Mouse (Mus musculus) stomach, embryonic 16.5 days (tissue): ENCODE measurements around the gene Chil5. TPM values are rescaled to one million over a fixed set of nuclear protein-coding genes. Genes with fewer than 3 reads are reported as not detected.
"Not testable (repeated sequence)": the region's sequence is repeated elsewhere in the genome, so short reads cannot be mapped to it uniquely, and the experiment has no call there.

ENCODE experiments used
- ATAC-seq: fragments of 200-750 bp; cut with Nextera tagmentation; 2 replicates; pipeline ENCODE4 v1.8.0; 2017; ENCODE audit warnings: moderate number of reproducible peaks, moderate TSS enrichment; ENCODE audit not compliant: insufficient read depth, low FRiP score
- H3K27ac ChIP-seq: fragments of 300-500 bp; sonication (generic); 2 replicates; pipeline ENCODE4 v1.5.1; 2014; ENCODE audit warnings: low read length
- H3K27me3 ChIP-seq: fragments of 300-500 bp; sonication (generic); 2 replicates; pipeline ENCODE4 v1.6.1; 2014; ENCODE audit warnings: low read length, control low read depth, mixed read lengths; ENCODE audit not compliant: control insufficient read depth, insufficient read depth
- H3K36me3 ChIP-seq: fragments of 300-500 bp; sonication (generic); 2 replicates; pipeline ENCODE4 v1.6.1; 2014; ENCODE audit warnings: low read length; ENCODE audit not compliant: control insufficient read depth, insufficient read depth
- H3K4me1 ChIP-seq: fragments of 300-500 bp; sonication (generic); 2 replicates; pipeline ENCODE4 v1.6.1; 2014; ENCODE audit warnings: low read length, control low read depth, mixed read lengths; ENCODE audit not compliant: control insufficient read depth, insufficient read depth
- H3K4me2 ChIP-seq: fragments of 300-500 bp; sonication (generic); 2 replicates; pipeline ENCODE4 v1.6.1; 2014; ENCODE audit warnings: low read depth, low read length, mixed read lengths
- H3K4me3 ChIP-seq: fragments of 300-500 bp; sonication (generic); replicated peaks from 2 replicates; pipeline ENCODE4 v1.5.1; 2014; ENCODE audit warnings: mild to moderate bottlenecking, low read length
- H3K9ac ChIP-seq: fragments of 300-500 bp; sonication (generic); 2 replicates; pipeline ENCODE4 v1.6.1; 2014; ENCODE audit warnings: low read length
- H3K9me3 ChIP-seq: fragments of 300-500 bp; sonication (generic); replicated peaks from 2 replicates; pipeline ENCODE4 v1.6.1; 2016; ENCODE audit warnings: low read length, control low read depth; ENCODE audit not compliant: control insufficient read depth
- WGBS: fragments of 180-500 bp; shearing (Covaris S2); extraction: QIAGEN DNeasy Blood & Tissue Kit; methylation state at CpG from one replicate; pipeline ENCODE4 v1.1.7; 2014; 5-methylcytosine and 5-hydroxymethylcytosine counted together
- polyA plus RNA-seq: library from polyadenylated mRNA; unstranded; fragments of >200 nt; fragmentation: Nextera tagmentation; extraction: Ambion mirVana; gene quantifications from 2 replicates; pipeline ENCODE4 v1.2.1, GENCODE M21; 2015

Chil5 gene
- polyA plus RNA-seq, 1 experiment from 2014 or later = not detected

DNA sequence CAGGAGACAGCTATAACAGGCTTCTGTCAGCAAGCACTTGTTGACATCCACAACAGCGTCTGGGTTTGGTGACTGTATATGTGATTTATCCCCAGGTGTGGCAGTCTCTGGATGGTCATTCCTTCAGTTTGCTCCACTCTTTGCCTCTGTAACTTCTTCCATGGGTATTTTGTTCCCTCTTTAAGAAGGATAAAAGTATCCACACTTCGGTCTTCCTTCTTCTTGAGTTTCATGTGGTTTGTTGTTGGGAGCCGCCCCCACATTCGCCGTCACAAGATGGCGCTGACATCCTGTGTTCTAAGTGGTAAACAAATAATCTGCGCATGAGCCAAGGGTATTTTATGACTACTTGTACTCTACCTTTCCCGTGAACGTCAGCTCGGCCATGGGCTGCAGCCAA lies 29.3 kb downstream of the Chil5 start:
- H3K36me3 ChIP-seq, H3K4me1 ChIP-seq, H3K9me3 ChIP-seq, H3K27me3 ChIP-seq, H3K9ac ChIP-seq, ATAC-seq, H3K4me3 ChIP-seq, H3K4me2 ChIP-seq, H3K27ac ChIP-seq: not testable (repeated sequence)
- 79% methylated on average over 10 of the region's 10 CpGs for WGBS

DNA sequence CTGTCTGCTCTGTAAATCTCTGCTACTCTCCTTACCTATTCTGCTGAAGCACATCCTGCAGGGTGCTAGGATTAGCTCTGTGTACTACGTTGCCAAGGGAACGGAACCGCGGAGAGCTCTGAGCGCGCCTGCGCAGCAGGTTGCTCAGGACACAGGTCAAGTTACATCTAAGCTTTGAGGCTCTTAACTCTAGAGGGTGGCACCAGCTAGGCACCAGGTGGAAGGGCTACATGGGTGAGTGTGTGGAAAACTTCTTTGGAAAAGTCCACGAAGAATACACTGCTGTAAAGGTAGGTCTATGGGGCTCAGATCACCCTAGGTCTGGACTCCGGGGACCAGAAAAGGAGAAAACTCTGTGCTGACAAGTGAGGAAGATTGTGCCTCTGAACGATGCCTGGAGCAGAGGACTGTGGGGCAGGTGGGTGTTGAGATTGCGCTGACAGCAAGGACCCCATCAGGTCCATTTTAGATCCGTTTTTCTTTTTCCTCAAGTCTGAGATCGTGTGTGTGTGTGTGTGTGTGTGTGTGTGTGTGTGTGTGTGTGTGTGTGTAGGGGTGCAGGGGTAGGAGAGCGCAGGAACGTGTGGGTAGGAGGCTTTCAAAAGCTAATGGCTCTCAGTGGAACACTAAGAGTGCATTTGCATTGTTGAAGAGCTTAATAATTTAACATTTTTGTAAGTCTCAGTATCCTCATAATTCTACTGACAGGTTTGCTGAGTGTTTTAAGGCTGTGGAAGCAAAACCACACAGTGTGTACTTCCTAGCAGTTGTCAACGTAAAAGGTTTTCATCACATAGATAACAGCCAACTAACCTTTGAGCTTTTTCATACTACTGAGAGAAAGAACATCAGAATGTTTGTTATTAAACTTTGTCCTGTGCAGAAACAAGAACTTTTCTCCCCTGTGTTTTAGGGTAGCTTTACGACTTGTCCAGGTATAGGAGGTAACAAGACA lies 30.9 kb downstream of the Chil5 start:
- 21% methylated on average over 16 of the region's 17 CpGs for WGBS
- peak; percentile 88 for ATAC-seq
- no peaks in the 10 kb centered on the region for H3K4me1 ChIP-seq
- no peaks in the 10 kb centered on the region for H3K27me3 ChIP-seq
- H3K36me3 ChIP-seq = no peaks in the 10 kb centered on the region
- peak overlapping the region; percentile 22; the same call in 1 of the 2 replicates for H3K4me2 ChIP-seq
- H3K9ac ChIP-seq = no peak overlapping the region
- H3K4me3 ChIP-seq = no peak overlapping the region
- no peak overlapping the region for H3K27ac ChIP-seq
- no peaks in the 10 kb centered on the region for H3K9me3 ChIP-seq

DNA sequence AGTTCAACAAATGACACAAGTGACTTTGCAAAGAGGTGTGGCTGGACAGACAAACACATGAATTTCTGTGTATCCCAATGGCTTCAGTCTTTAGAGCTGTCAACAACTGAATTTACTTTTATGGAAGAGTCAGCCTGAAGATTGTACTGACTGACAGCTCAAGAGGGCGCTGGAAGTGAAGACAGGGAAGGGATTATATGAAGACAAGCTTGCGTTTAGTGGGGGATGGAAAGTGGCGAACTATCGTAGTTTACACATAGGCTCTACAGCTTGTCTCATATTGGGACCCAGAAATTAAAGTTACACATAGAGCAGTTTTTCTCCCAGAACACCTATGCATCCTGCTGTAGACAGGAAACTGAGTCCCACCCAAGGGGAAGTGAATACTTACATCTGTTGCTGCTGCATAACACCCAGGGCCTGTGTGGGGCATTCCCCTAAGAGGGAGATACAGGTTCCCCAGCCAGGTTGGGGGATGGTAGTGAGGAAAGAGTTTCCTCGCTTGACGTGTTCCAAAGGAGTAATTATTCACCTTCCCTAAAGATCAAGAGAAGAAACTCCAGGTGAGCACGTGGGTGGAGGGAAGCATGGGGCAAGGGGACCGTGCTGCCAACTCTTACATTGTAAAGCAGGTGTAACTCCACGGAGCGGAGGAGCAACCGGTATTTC lies 31.8 kb downstream of the Chil5 start:
- ATAC-seq = no peak
- no peaks in the 10 kb centered on the region for H3K4me1 ChIP-seq
- H3K4me3 ChIP-seq = no peak overlapping the region
- H3K36me3 ChIP-seq = no peaks in the 10 kb centered on the region
- no peaks in the 10 kb centered on the region for H3K27me3 ChIP-seq
- no peak overlapping the region for H3K27ac ChIP-seq
- H3K4me2 ChIP-seq = peak overlapping the region; percentile 22; the same call in 1 of the 2 replicates
- no peak overlapping the region for H3K9ac ChIP-seq
- H3K9me3 ChIP-seq = no peaks in the 10 kb centered on the region
- WGBS = 19% methylated on average over 11 of the region's 11 CpGs

DNA sequence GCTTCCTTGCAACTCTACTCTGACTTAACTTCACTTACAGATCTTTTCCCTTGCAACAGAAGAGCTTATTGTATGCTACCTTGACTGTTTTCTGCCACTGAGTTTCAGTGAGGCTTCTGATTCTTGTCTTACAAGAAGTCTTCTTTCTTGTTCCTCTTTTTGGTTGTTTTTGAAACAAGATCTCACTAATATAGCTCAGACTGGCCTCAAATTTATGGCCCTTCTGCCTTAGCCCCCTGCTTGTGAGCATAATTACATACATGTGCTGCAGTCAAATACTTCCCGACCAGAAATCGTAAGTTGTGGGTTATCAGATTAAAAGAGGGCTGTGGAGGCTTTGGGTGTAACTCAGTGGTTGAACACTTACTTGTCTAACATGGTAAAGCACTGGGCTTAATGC lies 37.9 kb downstream of the Chil5 start:
- no peak overlapping the region for H3K27ac ChIP-seq
- no peak overlapping the region for H3K4me3 ChIP-seq
- WGBS = 51% methylated on average over 2 of the region's 2 CpGs
- H3K9ac ChIP-seq = no peak overlapping the region
- no peak overlapping the region for H3K4me2 ChIP-seq
- ATAC-seq = no peak
- no peaks in the 10 kb centered on the region for H3K9me3 ChIP-seq
- H3K4me1 ChIP-seq = no peaks in the 10 kb centered on the region
- H3K36me3 ChIP-seq = no peaks in the 10 kb centered on the region
- no peaks in the 10 kb centered on the region for H3K27me3 ChIP-seq

DNA sequence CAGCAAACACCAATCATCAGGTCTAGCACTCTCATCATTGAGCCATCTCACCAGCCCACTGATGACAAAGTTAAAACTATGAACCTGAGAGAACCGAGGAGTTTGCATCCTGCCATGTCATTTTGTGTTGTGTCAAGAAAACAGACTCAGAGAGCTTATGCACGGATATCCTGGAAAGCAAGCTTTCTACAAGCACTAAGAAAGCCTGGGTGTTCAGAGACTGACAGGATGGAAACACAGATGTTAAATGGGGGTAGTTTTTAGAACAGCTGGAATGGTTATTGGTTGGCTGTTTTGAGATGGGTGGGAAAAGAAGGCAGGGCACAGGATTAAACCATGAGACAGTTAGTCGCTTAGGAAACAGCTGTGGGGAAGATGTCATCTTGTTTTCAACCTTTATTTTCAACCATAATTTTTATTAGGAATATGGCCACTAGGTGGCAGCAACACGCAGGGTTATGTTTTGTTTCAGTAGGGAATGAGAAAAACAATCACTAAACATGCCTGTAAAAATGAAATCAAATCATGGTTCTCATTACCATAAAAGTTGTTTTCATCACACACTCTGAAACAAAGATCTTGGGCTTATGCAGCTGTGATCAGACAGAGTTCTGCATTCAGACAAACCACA lies 40.8 kb downstream of the Chil5 start:
- no peaks in the 10 kb centered on the region for H3K9me3 ChIP-seq
- no peak for ATAC-seq
- 19% methylated on average over 4 of the region's 4 CpGs for WGBS
- H3K36me3 ChIP-seq = no peaks in the 10 kb centered on the region
- no peaks in the 10 kb centered on the region for H3K4me1 ChIP-seq
- H3K27me3 ChIP-seq = no peaks in the 10 kb centered on the region
- no peak overlapping the region for H3K9ac ChIP-seq
- H3K4me3 ChIP-seq = no peak overlapping the region
- H3K4me2 ChIP-seq = no peak overlapping the region
- no peak overlapping the region for H3K27ac ChIP-seq

DNA sequence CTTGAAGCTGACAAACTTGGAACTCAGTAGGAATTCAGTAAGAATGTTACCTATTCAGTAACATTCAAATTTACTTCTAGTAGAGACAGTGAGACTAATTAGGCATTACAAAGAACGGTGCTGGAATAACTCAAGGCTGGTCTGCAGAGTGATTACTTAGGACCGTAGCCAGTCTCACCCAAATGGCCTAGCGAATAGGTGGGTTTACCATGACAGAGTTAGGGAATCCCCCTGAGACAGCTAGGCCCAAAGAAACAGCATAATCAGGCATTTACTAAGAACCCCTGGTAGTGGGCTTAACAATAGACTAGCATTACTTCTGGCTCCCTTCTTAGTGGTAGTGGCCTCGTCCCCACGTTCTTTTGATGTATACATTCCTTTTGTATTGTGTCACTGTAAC lies 43.0 kb downstream of the Chil5 start:
- not testable (repeated sequence) for H3K36me3 ChIP-seq, H3K4me3 ChIP-seq, H3K27ac ChIP-seq, H3K4me2 ChIP-seq, H3K9ac ChIP-seq, H3K27me3 ChIP-seq, H3K9me3 ChIP-seq, ATAC-seq, H3K4me1 ChIP-seq
- WGBS = 54% methylated on average over 5 of the region's 5 CpGs

DNA sequence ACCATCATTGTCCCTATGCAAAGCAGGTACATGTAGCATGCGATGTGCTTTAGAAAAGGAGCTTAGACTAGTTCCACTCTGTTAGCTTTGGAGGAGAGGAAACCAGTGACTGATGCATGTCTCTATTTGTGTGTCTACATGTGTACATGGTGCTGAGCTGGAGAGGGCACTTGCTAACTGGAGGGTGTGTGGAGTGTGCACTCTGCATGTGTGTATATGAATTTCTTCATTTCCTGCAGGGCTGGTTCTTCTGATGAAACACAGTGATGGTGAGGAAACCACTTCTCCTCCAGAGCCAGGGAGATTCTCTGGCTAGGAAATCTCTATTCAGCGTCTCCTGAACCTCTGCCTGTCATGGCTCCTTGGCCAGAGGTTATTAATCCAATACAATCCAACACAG lies 58.4 kb downstream of the Chil5 start:
- Histone ChIP-seq H3K4me2 (no peak overlapping the region), H3K36me3 (0 out of 2 replicates have a peak, but pooled peaks cover 3% of the 10 kb centered on the region), H3K9me3 (no peaks in the 10 kb centered on the region), H3K4me3 (no peak overlapping the region), H3K4me1 (no peaks in the 10 kb centered on the region), H3K9ac (no peak overlapping the region), H3K27ac (no peak overlapping the region), H3K27me3 (no peaks in the 10 kb centered on the region)
- 86% methylated on average over 2 of the region's 2 CpGs for WGBS
- no peak for ATAC-seq

DNA sequence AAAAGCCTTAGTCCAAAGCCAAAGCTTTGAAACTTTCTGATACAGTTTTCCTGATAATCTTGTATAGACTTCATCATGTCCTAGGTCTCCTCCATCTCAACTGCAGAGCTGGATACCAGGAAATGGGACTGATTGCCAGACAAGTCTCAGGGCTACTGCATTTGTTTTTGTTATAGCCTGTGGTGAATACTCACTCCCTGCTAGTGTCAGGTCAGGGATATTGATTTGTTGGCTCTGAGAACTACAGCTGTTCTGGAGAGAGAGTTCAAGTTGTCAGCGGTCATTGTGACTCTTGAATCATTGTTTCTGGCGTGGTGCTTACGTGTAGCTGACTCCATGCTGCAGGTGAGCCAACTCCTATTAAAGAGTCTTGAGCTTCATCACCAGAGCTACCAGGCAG lies 59.2 kb downstream of the Chil5 start, which contains the start of gene Ovgp1:
Gene Ovgp1, plus strand, starts transcription at position 301 of the 400 bp plus-strand sequence.
- H3K4me1 ChIP-seq = no peaks in the 10 kb centered on the region
- no peaks in the 10 kb centered on the region for H3K9me3 ChIP-seq
- 0 out of 2 replicates have a peak, but pooled peaks cover 3% of the 10 kb centered on the region for H3K36me3 ChIP-seq
- H3K9ac ChIP-seq = no peak within 1 kb of the TSS
- no peak for ATAC-seq
- no peaks in the 10 kb centered on the region for H3K27me3 ChIP-seq
- no peak within 1 kb of the TSS for H3K27ac ChIP-seq
- WGBS = 48% methylated on average over 3 of the region's 3 CpGs
- H3K4me3 ChIP-seq = no peak within 1 kb of the TSS
- H3K4me2 ChIP-seq = no peak within 1 kb of the TSS
